In the genomic region with DNA sequence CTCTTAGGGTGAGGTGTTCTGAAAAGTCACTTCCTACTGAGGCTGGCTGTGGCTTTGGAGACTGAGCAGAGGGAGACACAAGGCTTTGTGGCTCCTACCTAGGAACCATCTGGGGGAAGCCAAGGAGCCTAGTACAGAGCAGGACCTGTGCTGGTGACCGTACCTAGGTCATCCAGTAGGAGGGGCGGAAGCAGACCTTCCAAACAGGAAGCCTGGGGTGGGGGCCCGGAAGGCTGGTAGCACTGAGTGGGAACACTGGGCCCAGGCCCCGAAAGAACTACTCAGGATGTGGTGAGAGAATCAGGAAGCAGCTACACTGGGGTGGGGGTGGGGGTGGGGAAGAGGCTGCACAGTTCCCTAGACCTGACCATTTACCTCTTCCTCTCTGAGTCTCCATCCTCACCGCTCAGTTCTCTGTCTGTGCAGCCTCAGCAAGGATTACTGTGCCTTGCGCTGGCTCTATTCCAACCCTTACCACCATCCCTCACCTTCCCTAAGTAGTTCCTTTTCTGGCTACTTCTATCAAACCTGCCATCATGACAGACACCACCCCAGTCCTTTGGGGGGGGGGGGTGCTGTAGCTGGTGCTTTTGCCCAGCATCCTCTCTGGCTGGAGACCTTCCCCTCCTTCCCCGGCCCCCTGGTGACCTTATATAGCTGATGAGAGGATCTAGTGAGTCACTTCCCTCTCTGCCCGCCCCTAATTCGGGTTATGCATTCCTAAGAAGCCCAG, we compare ENCODE assay signal across 8 mouse cellular contexts. TPM values are rescaled to one million over a fixed set of nuclear protein-coding genes. Genes with fewer than 3 reads are reported as not detected.
DNase-seq lines count a peak whose midpoint lies in the region; ATAC-seq lines count a peak whose summit lies in the region.

No protein-coding gene starts in this region.

- H3K9ac ChIP-seq in intestine, embryonic 15.5 days = peak overlapping the region; percentile 71
- peak overlapping the region; percentile 44 for H3K9ac ChIP-seq in neural tube, embryonic 15.5 days (replicated peaks)

- no peaks in the 10 kb centered on the region for H3K27me3 ChIP-seq in intestine, embryonic 15.5 days (replicated peaks)
- H3K27me3 ChIP-seq in neural tube, embryonic 15.5 days (replicated peaks) = no peaks in the 10 kb centered on the region

- WGBS in intestine, embryonic 15.5 days = 45% methylated on average over 9 of the region's 9 CpGs
- WGBS in neural tube, embryonic 15.5 days = 66% methylated on average over 9 of the region's 9 CpGs

- H3K27ac ChIP-seq in intestine, embryonic 15.5 days = peak overlapping the region; percentile 72
- peak overlapping the region; percentile 95 for H3K27ac ChIP-seq in neural tube, embryonic 15.5 days (replicated peaks)

- peaks cover 40% of the 10 kb centered on the region for H3K4me1 ChIP-seq in intestine, embryonic 15.5 days (replicated peaks)
- H3K4me1 ChIP-seq in neural tube, embryonic 15.5 days = peaks cover 78% of the 10 kb centered on the region

- DNase-seq in cerebellum, postnatal 10 days = peak; percentile 35 to 40
- DNase-seq in cerebellum, postnatal 36 days = no peak
- DNase-seq in adrenal gland, adult 2 months = peak; percentile 87
- peak; percentile 44 to 55 for DNase-seq in gastrocnemius, postnatal 36 days
- DNase-seq in lung, adult 18-20 months = peak; percentile 86 to 88
- DNase-seq in retina, embryonic 14.5 days (ENCODE audit: low spot score) = no peak

- intact Hi-C loops in gastrocnemius, postnatal 36 days (cut with DNase I) = no loop called here

- peak overlapping the region; percentile 64 for H3K4me3 ChIP-seq in intestine, embryonic 15.5 days (replicated peaks)
- H3K4me3 ChIP-seq in neural tube, embryonic 15.5 days (replicated peaks) = peak overlapping the region; percentile 66

- H3K4me2 ChIP-seq in intestine, embryonic 15.5 days (replicated peaks) = peak overlapping the region; percentile 94
- peak overlapping the region; percentile 90 for H3K4me2 ChIP-seq in neural tube, embryonic 15.5 days

- H3K36me3 ChIP-seq in intestine, embryonic 15.5 days = peaks cover 9% of the 10 kb centered on the region; the same call in 1 of the 2 replicates
- H3K36me3 ChIP-seq in neural tube, embryonic 15.5 days = peaks cover 14% of the 10 kb centered on the region

- H3K9me3 ChIP-seq in intestine, embryonic 15.5 days = no peaks in the 10 kb centered on the region
- H3K9me3 ChIP-seq in neural tube, embryonic 15.5 days (replicated peaks) = no peaks in the 10 kb centered on the region

- ATAC-seq in intestine, embryonic 15.5 days = no peak
- no peak for ATAC-seq in neural tube, embryonic 15.5 days (ENCODE audit: low FRiP score)

RNA-seq across cellular contexts. Expression of gene Ppp1r18, which starts 4.9 kb away (rescaled TPM):
- total RNA-seq in adrenal gland, adult 2 months (2021) = 10 to 100 TPM; 27.3 to 42.6 TPM
- 37.3 and 45.3 TPM in 2 replicates for polyA plus RNA-seq in adrenal gland, adult 2 months (2012; rRNA removed)
- 1 to 10 TPM; 5.1 to 5.2 TPM for total RNA-seq in gastrocnemius, postnatal 36 days (2021)
- polyA plus RNA-seq in intestine, embryonic 15.5 days (2015; fragmentation: Nextera tagmentation; extraction: Ambion mirVana) = 19.6 TPM in 2 replicates
- 19.3 and 25.1 TPM in 2 replicates for polyA plus RNA-seq in neural tube, embryonic 15.5 days (2015; fragmentation: Nextera tagmentation; extraction: Ambion mirVana)

RNA-seq across cellular contexts. Expression of gene Nrm, which starts 9.2 kb away (rescaled TPM):
- 1 to 10 TPM; 3.3 to 4.8 TPM for total RNA-seq in adrenal gland, adult 2 months (2021)
- polyA plus RNA-seq in adrenal gland, adult 2 months (2012; rRNA removed) = 9.3 and 11.7 TPM in 2 replicates
- 1 to 10 TPM; 1.6 to 2.0 TPM for total RNA-seq in gastrocnemius, postnatal 36 days (2021)
- polyA plus RNA-seq in intestine, embryonic 15.5 days (2015; fragmentation: Nextera tagmentation; extraction: Ambion mirVana) = 48.5 and 51.7 TPM in 2 replicates
- 17.6 and 26.7 TPM in 2 replicates for polyA plus RNA-seq in neural tube, embryonic 15.5 days (2015; fragmentation: Nextera tagmentation; extraction: Ambion mirVana)

RNA-seq across cellular contexts. Expression of gene Dhx16, which starts 9.3 kb away (rescaled TPM):
- total RNA-seq in adrenal gland, adult 2 months (2021) = 10 to 100 TPM; 40.5 to 46.2 TPM
- 42.6 and 46.1 TPM in 2 replicates for polyA plus RNA-seq in adrenal gland, adult 2 months (2012; rRNA removed)
- 10 to 100 TPM; 10.8 to 14.2 TPM for total RNA-seq in gastrocnemius, postnatal 36 days (2021)
- polyA plus RNA-seq in intestine, embryonic 15.5 days (2015; fragmentation: Nextera tagmentation; extraction: Ambion mirVana) = 43.1 and 44.2 TPM in 2 replicates
- 26.8 and 30.5 TPM in 2 replicates for polyA plus RNA-seq in neural tube, embryonic 15.5 days (2015; fragmentation: Nextera tagmentation; extraction: Ambion mirVana)

RNA-seq across cellular contexts. Expression of gene 2310061I04Rik, which starts 26.9 kb away (rescaled TPM):
- 10 to 100 TPM; 51.6 to 52.6 TPM for total RNA-seq in adrenal gland, adult 2 months (2021)
- polyA plus RNA-seq in adrenal gland, adult 2 months (2012; rRNA removed) = 112 and 122 TPM in 2 replicates
- total RNA-seq in gastrocnemius, postnatal 36 days (2021) = 10 to 100 TPM; 59.6 to 63.8 TPM
- polyA plus RNA-seq in intestine, embryonic 15.5 days (2015; fragmentation: Nextera tagmentation; extraction: Ambion mirVana) = 25.5 and 31.9 TPM in 2 replicates
- 59.2 and 75.2 TPM in 2 replicates for polyA plus RNA-seq in neural tube, embryonic 15.5 days (2015; fragmentation: Nextera tagmentation; extraction: Ambion mirVana)

RNA-seq across cellular contexts. Expression of gene Mdc1, which starts 29.0 kb away (rescaled TPM):
- total RNA-seq in adrenal gland, adult 2 months (2021) = 10 to 100 TPM; 15.4 to 20.8 TPM
- 3.6 and 5.9 TPM in 2 replicates for polyA plus RNA-seq in adrenal gland, adult 2 months (2012; rRNA removed)
- 1 to 10 TPM; 2.9 to 3.5 TPM for total RNA-seq in gastrocnemius, postnatal 36 days (2021)
- polyA plus RNA-seq in intestine, embryonic 15.5 days (2015; fragmentation: Nextera tagmentation; extraction: Ambion mirVana) = 14.9 and 16.1 TPM in 2 replicates
- polyA plus RNA-seq in neural tube, embryonic 15.5 days (2015; fragmentation: Nextera tagmentation; extraction: Ambion mirVana) = 7.9 and 9.7 TPM in 2 replicates

Comparison
In these comparisons a context has a peak if more than half of its experiments do, and no peak if none do; other contexts are left out.
1. DNase-seq: peak in cerebellum, postnatal 10 days (2 of 2), adrenal gland, adult 2 months (single experiment), gastrocnemius, postnatal 36 days (2 of 2) and lung, adult 18-20 months (2 of 2); none in cerebellum, postnatal 36 days (0 of 2) and retina, embryonic 14.5 days (single experiment).